Mouse (Mus musculus): ENCODE data around the gene Ubtf.

- TF ChIP-seq CTCF (conservative IDR thresholded peaks at IDR 0.05; ENCODE audit: low read length) (no peak), NANOG (IDR thresholded peaks at IDR 0.05; ENCODE audit: borderline replicate concordance, low read length) (no peak)
These were observed 19.7 kb upstream of the Ubtf start for GRCm38 (mm10) chr11:102339195-102339594.
